Mouse (Mus musculus): Measurements from ENCODE around the gene Ctla4. TPM values are rescaled to one million over a fixed set of nuclear protein-coding genes. Genes with fewer than 3 reads are reported as not detected.

Ctla4 gene
- polyA plus RNA-seq, 1 experiment from 2014 or later, result not detected

- H3K4me2 ChIP-seq (ENCODE audit: low read length), result no peak overlapping the region
- no peak overlapping the region for H3K27ac ChIP-seq (ENCODE audit: low read depth, low read length)
- H3K9ac ChIP-seq (ENCODE audit: low read depth, low read length), result no peak overlapping the region
- H3K4me3 ChIP-seq (ENCODE audit: low read length), result no peak overlapping the region
- H3K27me3 ChIP-seq (replicated peaks; ENCODE audit: control insufficient read depth, insufficient read depth, low read length), result no peaks in the 10 kb centered on the region
- ATAC-seq, result no peak
- H3K9me3 ChIP-seq (ENCODE audit: control insufficient read depth, low read length), result no peaks in the 10 kb centered on the region
- 86% methylated on average over 6 of the region's 6 CpGs for WGBS
- H3K36me3 ChIP-seq (ENCODE audit: control insufficient read depth, insufficient read depth, low read length), result no peaks in the 10 kb centered on the region
- peaks cover 3% of the 10 kb centered on the region; the same call in 1 of the 2 replicates for H3K4me1 ChIP-seq (ENCODE audit: control insufficient read depth, insufficient read depth, low read depth, low read length)
Measured at GRCm38 (mm10) chr1:60936963-60937711, 50.3 kb downstream of the Ctla4 start.

GRCm38 (mm10) chr1:60938256-60938655 lies 51.5 kb downstream of the Ctla4 start:
- Histone ChIP-seq H3K4me1 (ENCODE audit: control insufficient read depth, insufficient read depth, low read depth, low read length) (peaks cover 3% of the 10 kb centered on the region; the same call in 1 of the 2 replicates), H3K27me3 (replicated peaks; ENCODE audit: control insufficient read depth, insufficient read depth, low read length) (no peaks in the 10 kb centered on the region), H3K27ac (ENCODE audit: low read depth, low read length) (no peak overlapping the region), H3K36me3 (ENCODE audit: control insufficient read depth, insufficient read depth, low read length) (no peaks in the 10 kb centered on the region), H3K9ac (ENCODE audit: low read depth, low read length) (no peak overlapping the region), H3K4me2 (ENCODE audit: low read length) (no peak overlapping the region), H3K4me3 (ENCODE audit: low read length) (no peak overlapping the region), H3K9me3 (ENCODE audit: control insufficient read depth, low read length) (no peaks in the 10 kb centered on the region)
- ATAC-seq, result no peak
- 80% methylated on average over 2 of the region's 2 CpGs for WGBS

- no peak for ATAC-seq
- WGBS, result 87% methylated on average over 5 of the region's 5 CpGs
Measured at GRCm38 (mm10) chr1:60938974-60939373, 52.2 kb downstream of the Ctla4 start.

GRCm38 (mm10) chr1:60940023-60940422 lies 53.2 kb downstream of the Ctla4 start:
- no peak overlapping the region for H3K27ac ChIP-seq (ENCODE audit: low read depth, low read length)
- no peak overlapping the region for H3K9ac ChIP-seq (ENCODE audit: low read depth, low read length)
- no peaks in the 10 kb centered on the region for H3K9me3 ChIP-seq (ENCODE audit: control insufficient read depth, low read length)
- no peak overlapping the region for H3K4me2 ChIP-seq (ENCODE audit: low read length)
- H3K4me3 ChIP-seq (ENCODE audit: low read length), result no peak overlapping the region
- 77% methylated on average over 3 of the region's 3 CpGs for WGBS
- H3K4me1 ChIP-seq (ENCODE audit: control insufficient read depth, insufficient read depth, low read depth, low read length), result peaks cover 3% of the 10 kb centered on the region; the same call in 1 of the 2 replicates
- H3K27me3 ChIP-seq (replicated peaks; ENCODE audit: control insufficient read depth, insufficient read depth, low read length), result no peaks in the 10 kb centered on the region
- no peak for ATAC-seq
- no peaks in the 10 kb centered on the region for H3K36me3 ChIP-seq (ENCODE audit: control insufficient read depth, insufficient read depth, low read length)

More at GRCm38 (mm10) chr1:60938974-60939373, 52.2 kb downstream of the Ctla4 start:
- H3K9me3 ChIP-seq (ENCODE audit: control insufficient read depth, low read length), result no peaks in the 10 kb centered on the region
- H3K4me3 ChIP-seq (ENCODE audit: low read length), result no peak overlapping the region
- H3K9ac ChIP-seq (ENCODE audit: low read depth, low read length), result no peak overlapping the region
- H3K4me2 ChIP-seq (ENCODE audit: low read length), result no peak overlapping the region
- peaks cover 3% of the 10 kb centered on the region; the same call in 1 of the 2 replicates for H3K4me1 ChIP-seq (ENCODE audit: control insufficient read depth, insufficient read depth, low read depth, low read length)
- H3K27me3 ChIP-seq (replicated peaks; ENCODE audit: control insufficient read depth, insufficient read depth, low read length), result no peaks in the 10 kb centered on the region
- no peaks in the 10 kb centered on the region for H3K36me3 ChIP-seq (ENCODE audit: control insufficient read depth, insufficient read depth, low read length)
- no peak overlapping the region for H3K27ac ChIP-seq (ENCODE audit: low read depth, low read length)

GRCm38 (mm10) chr1:60940620-60941019 lies 53.8 kb downstream of the Ctla4 start:
- H3K27me3 ChIP-seq (replicated peaks; ENCODE audit: control insufficient read depth, insufficient read depth, low read length), result no peaks in the 10 kb centered on the region
- no peak overlapping the region for H3K27ac ChIP-seq (ENCODE audit: low read depth, low read length)
- ATAC-seq, result no peak
- H3K36me3 ChIP-seq (ENCODE audit: control insufficient read depth, insufficient read depth, low read length), result no peaks in the 10 kb centered on the region
- H3K9me3 ChIP-seq (ENCODE audit: control insufficient read depth, low read length), result no peaks in the 10 kb centered on the region
- no peak overlapping the region for H3K4me3 ChIP-seq (ENCODE audit: low read length)
- WGBS, result 92% methylated on average over 1 of the region's 1 CpGs
- no peak overlapping the region for H3K9ac ChIP-seq (ENCODE audit: low read depth, low read length)
- H3K4me2 ChIP-seq (ENCODE audit: low read length), result no peak overlapping the region
- peaks cover 3% of the 10 kb centered on the region; the same call in 1 of the 2 replicates for H3K4me1 ChIP-seq (ENCODE audit: control insufficient read depth, insufficient read depth, low read depth, low read length)

GRCm38 (mm10) chr1:60941056-60942048 lies 54.6 kb downstream of the Ctla4 start:
- Histone ChIP-seq H3K27me3 (replicated peaks; ENCODE audit: control insufficient read depth, insufficient read depth, low read length) (no peaks in the 10 kb centered on the region), H3K9me3 (ENCODE audit: control insufficient read depth, low read length) (no peaks in the 10 kb centered on the region), H3K36me3 (ENCODE audit: control insufficient read depth, insufficient read depth, low read length) (no peaks in the 10 kb centered on the region), H3K4me3 (ENCODE audit: low read length) (no peak overlapping the region), H3K9ac (ENCODE audit: low read depth, low read length) (no peak overlapping the region), H3K4me1 (ENCODE audit: control insufficient read depth, insufficient read depth, low read depth, low read length) (peaks cover under 1% of the 10 kb centered on the region; the same call in 1 of the 2 replicates), H3K27ac (ENCODE audit: low read depth, low read length) (no peak overlapping the region), H3K4me2 (ENCODE audit: low read length) (no peak overlapping the region)
- no peak for ATAC-seq
- WGBS, result 96% methylated on average over 5 of the region's 5 CpGs

- Histone ChIP-seq H3K27ac (ENCODE audit: low read depth, low read length) (no peak overlapping the region), H3K9ac (ENCODE audit: low read depth, low read length) (no peak overlapping the region), H3K4me2 (ENCODE audit: low read length) (no peak overlapping the region), H3K4me1 (ENCODE audit: control insufficient read depth, insufficient read depth, low read depth, low read length) (no peaks in the 10 kb centered on the region), H3K27me3 (replicated peaks; ENCODE audit: control insufficient read depth, insufficient read depth, low read length) (no peaks in the 10 kb centered on the region), H3K9me3 (ENCODE audit: control insufficient read depth, low read length) (no peaks in the 10 kb centered on the region), H3K4me3 (ENCODE audit: low read length) (no peak overlapping the region), H3K36me3 (ENCODE audit: control insufficient read depth, insufficient read depth, low read length) (no peaks in the 10 kb centered on the region)
- ATAC-seq, result no peak
- WGBS, result 84% methylated on average over 2 of the region's 2 CpGs
Measured at GRCm38 (mm10) chr1:60942921-60943320, 56.1 kb downstream of the Ctla4 start.

- WGBS, result 78% methylated on average over 8 of the region's 8 CpGs
- H3K4me3 ChIP-seq (ENCODE audit: low read length), result no peak overlapping the region
- ATAC-seq, result no peak
- no peak overlapping the region for H3K4me2 ChIP-seq (ENCODE audit: low read length)
- no peaks in the 10 kb centered on the region for H3K4me1 ChIP-seq (ENCODE audit: control insufficient read depth, insufficient read depth, low read depth, low read length)
- no peak overlapping the region for H3K27ac ChIP-seq (ENCODE audit: low read depth, low read length)
- no peak overlapping the region for H3K9ac ChIP-seq (ENCODE audit: low read depth, low read length)
- no peaks in the 10 kb centered on the region for H3K36me3 ChIP-seq (ENCODE audit: control insufficient read depth, insufficient read depth, low read length)
- no peaks in the 10 kb centered on the region for H3K27me3 ChIP-seq (replicated peaks; ENCODE audit: control insufficient read depth, insufficient read depth, low read length)
- H3K9me3 ChIP-seq (ENCODE audit: control insufficient read depth, low read length), result no peaks in the 10 kb centered on the region
Measured at GRCm38 (mm10) chr1:60945633-60946401, 59.0 kb downstream of the Ctla4 start.

Measured in hindbrain, embryonic 16.5 days (tissue).